Mouse (Mus musculus) hindbrain, embryonic 16.5 days (tissue): Measurements from ENCODE around the gene Nemp1. TPM values are rescaled to one million over a fixed set of nuclear protein-coding genes. Genes with fewer than 3 reads are reported as not detected.

Source experiments
- ATAC-seq: fragments of 200-750 bp; cut with Nextera tagmentation; 2 replicates; pipeline ENCODE4 v1.8.0; 2017; ENCODE audit warnings: moderate TSS enrichment, moderate library complexity
- H3K27ac ChIP-seq: fragments of 300-500 bp; sonication (generic); 2 replicates; pipeline ENCODE4 v1.5.1; 2014; ENCODE audit warnings: low read depth, mild to moderate bottlenecking, control low read depth, low read length, moderate library complexity
- H3K27me3 ChIP-seq: fragments of 300-500 bp; sonication (generic); replicated peaks from 2 replicates; pipeline ENCODE4 v1.6.1; 2014; ENCODE audit warnings: low read length; ENCODE audit not compliant: control insufficient read depth, insufficient read depth
- H3K36me3 ChIP-seq: fragments of 300-500 bp; sonication (generic); 2 replicates; pipeline ENCODE4 v1.6.1; 2014; ENCODE audit warnings: mild to moderate bottlenecking, low read length, moderate library complexity, mixed read lengths; ENCODE audit not compliant: control insufficient read depth, insufficient read depth
- H3K4me1 ChIP-seq: fragments of 300-500 bp; sonication (generic); 2 replicates; pipeline ENCODE4 v1.6.1; 2014; ENCODE audit warnings: low read depth, low read length; ENCODE audit not compliant: control insufficient read depth, insufficient read depth
- H3K4me2 ChIP-seq: fragments of 300-500 bp; sonication (generic); 2 replicates; pipeline ENCODE4 v1.6.1; 2014; ENCODE audit warnings: mild to moderate bottlenecking, low read length, control low read depth, moderate library complexity
- H3K4me3 ChIP-seq: fragments of 300-500 bp; sonication (generic); 2 replicates; pipeline ENCODE4 v1.5.1; 2014; ENCODE audit warnings: mild to moderate bottlenecking, low read length, control low read depth, moderate library complexity
- H3K9ac ChIP-seq: fragments of 300-500 bp; sonication (generic); 2 replicates; pipeline ENCODE4 v1.6.1; 2014; ENCODE audit warnings: low read depth, mild to moderate bottlenecking, control low read depth, low read length, moderate library complexity
- H3K9me3 ChIP-seq: fragments of 300-500 bp; sonication (generic); 2 replicates; pipeline ENCODE4 v1.6.1; 2014; ENCODE audit warnings: mild to moderate bottlenecking, low read length, moderate library complexity; ENCODE audit not compliant: control insufficient read depth
- WGBS: fragments of 180-500 bp; shearing (Covaris S2); extraction: QIAGEN DNeasy Blood & Tissue Kit; methylation state at CpG from one replicate; pipeline ENCODE4 v1.1.7; 2014; 5-methylcytosine and 5-hydroxymethylcytosine counted together
- polyA plus RNA-seq: library from polyadenylated mRNA; unstranded; fragments of >200 nt; fragmentation: Nextera tagmentation; extraction: Ambion mirVana; gene quantifications from 2 replicates; pipeline ENCODE4 v1.2.1, GENCODE M21; 2015

Gene Nemp1
- polyA plus RNA-seq, 1 experiment from 2014 or later, result 3.9 TPM

DNA sequence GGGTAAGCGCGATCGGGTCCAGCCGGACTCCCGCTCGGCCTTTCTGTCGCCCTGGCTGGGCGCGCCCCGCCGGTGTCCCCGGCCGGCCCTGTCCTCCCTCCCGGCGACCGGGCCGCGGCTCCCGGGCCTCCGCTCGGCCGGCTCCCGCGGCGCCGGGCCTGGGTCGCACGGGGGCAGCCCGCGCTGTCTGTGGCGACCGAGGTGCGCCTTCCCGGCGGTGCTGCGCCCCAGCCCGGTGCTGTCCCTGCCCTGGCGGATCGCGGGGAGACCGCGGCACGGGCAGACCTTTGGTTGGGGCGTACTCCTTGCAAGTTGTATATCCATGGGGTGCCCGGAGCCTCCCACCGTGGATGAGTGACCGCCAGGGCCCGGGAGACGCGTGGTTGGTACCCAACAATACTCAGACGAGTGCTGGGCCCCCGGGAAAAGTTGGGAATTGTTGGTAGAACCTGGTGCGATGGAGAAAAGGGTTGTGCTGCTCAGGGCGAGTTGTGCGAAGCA is 73.0 kb downstream of the Nemp1 start:
- no peaks in the 10 kb centered on the region for H3K9me3 ChIP-seq
- peak; percentile 81 for ATAC-seq
- H3K4me2 ChIP-seq, result peak overlapping the region; percentile 67
- H3K9ac ChIP-seq, result peak overlapping the region; percentile 98
- peak overlapping the region; percentile 92 for H3K4me3 ChIP-seq
- H3K4me1 ChIP-seq, result peaks cover 10% of the 10 kb centered on the region
- peak overlapping the region; percentile 81 for H3K27ac ChIP-seq
- peaks cover 30% of the 10 kb centered on the region for H3K36me3 ChIP-seq
- H3K27me3 ChIP-seq, result no peaks in the 10 kb centered on the region
- 0% methylated on average over 24 of the region's 55 CpGs for WGBS

DNA sequence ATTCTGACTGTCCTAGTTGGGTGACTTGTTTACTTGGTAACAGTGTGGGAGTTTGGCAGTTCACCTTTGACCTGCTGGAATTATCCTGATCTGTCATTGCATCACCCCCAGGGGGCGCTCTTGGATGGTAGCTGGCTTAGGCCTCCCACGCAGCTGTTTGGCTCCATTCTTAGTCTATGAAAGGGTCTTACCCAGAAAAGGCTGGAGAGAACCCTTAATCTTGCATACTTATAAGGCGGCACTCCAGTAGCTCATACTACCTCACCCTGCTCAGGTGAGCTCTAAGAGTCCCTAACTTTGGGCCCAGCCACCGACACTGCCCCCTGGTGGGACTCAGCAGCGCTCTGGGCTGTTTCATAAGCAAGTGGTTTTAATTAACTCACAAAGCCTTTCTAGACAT is 78.0 kb downstream of the Nemp1 start:
- 72% methylated on average over 5 of the region's 5 CpGs for WGBS
- no peak for ATAC-seq
- H3K9ac ChIP-seq, result no peak overlapping the region
- no peaks in the 10 kb centered on the region for H3K27me3 ChIP-seq
- peaks cover 10% of the 10 kb centered on the region for H3K4me1 ChIP-seq
- H3K4me3 ChIP-seq, result no peak overlapping the region
- H3K36me3 ChIP-seq, result peaks cover 37% of the 10 kb centered on the region
- no peak overlapping the region for H3K4me2 ChIP-seq
- no peak overlapping the region for H3K27ac ChIP-seq
- no peaks in the 10 kb centered on the region for H3K9me3 ChIP-seq

DNA sequence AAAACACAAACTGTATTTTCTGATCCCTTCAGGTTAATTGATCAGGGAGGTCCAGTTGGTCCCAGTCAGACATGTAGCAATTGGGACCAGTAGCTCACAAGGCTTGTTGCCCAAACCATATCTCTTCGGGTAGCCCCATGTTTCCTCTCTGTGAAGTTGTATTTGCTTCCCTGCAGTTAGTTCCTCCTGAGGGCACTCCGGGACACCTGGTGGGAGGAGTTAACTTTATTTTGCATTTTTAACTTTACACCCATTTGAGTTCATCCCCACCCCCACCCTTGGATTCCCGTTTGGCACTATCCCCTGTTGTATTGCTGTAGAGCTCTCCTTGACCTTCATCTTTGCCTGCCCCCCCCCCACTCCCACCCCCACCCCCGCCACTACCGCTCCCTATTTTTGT is 79.2 kb downstream of the Nemp1 start:
- Histone ChIP-seq H3K9ac (no peak overlapping the region), H3K9me3 (no peaks in the 10 kb centered on the region), H3K27ac (no peak overlapping the region), H3K27me3 (no peaks in the 10 kb centered on the region), H3K4me3 (no peak overlapping the region), H3K36me3 (peaks cover 37% of the 10 kb centered on the region), H3K4me2 (no peak overlapping the region), H3K4me1 (peaks cover 4% of the 10 kb centered on the region)
- 72% methylated on average over 5 of the region's 5 CpGs for WGBS
- ATAC-seq, result no peak

DNA sequence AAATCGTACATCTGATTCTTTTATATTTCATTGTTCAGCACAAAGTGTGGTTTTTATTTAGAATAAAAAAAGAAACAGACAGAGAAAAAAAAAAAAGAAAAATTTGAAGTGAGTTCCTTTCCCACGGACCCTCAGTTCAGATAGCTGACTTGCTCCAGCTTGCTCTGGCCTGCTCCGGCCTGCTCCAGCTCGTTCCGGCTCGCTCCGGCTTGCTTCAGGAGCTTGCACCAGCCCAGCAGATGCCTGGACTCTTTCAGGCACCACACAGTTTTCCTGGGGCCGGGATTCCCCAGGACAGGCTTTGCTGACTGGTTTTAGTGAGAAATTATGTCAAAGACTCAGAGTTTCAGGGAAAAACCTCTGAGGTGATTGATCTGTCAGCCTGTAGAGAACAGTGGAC is 80.6 kb downstream of the Nemp1 start:
- H3K9me3 ChIP-seq, result no peaks in the 10 kb centered on the region
- H3K9ac ChIP-seq, result no peak overlapping the region
- H3K27me3 ChIP-seq, result no peaks in the 10 kb centered on the region
- no peak overlapping the region for H3K4me3 ChIP-seq
- H3K36me3 ChIP-seq, result peaks cover 30% of the 10 kb centered on the region
- H3K27ac ChIP-seq, result no peak overlapping the region
- H3K4me2 ChIP-seq, result no peak overlapping the region
- peaks cover 2% of the 10 kb centered on the region; the same call in 1 of the 2 replicates for H3K4me1 ChIP-seq
- 95% methylated on average over 8 of the region's 8 CpGs for WGBS
- no peak for ATAC-seq

DNA sequence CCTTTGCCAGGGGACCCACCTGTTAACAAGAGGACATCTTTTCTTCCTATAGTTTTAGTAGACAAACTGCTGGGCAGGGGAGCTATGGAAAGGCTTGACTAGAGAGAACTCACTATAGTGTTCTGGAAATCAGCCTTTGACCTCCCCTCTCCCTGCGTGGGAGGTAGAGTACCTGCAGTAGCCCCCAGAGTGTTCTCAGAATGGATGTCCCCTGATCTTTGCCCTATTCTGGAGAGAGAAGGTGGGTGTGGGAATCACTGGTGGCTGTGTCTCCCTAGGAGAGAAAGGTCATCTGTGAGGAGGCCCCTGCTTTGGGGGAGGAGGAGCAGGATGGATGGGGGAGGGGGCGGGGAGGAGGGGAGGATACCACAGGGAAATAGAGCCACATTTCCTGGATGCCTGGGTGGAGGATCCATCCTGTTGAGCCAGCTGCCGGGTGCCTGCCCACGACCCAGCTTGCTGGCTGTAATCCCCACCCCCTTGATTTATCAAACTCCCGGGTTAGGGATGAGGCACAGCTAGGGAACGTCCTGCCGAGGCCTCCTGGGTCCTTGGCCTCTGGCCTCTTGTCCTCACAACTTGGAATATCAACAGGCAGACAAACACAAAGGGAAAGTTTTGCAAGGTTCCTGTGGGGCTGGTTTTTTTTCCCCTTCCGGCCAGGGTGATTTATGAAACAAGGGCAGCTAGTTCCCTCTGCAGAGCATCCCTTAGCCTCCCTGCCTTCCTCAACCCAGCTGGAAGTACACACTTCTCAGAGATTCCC is 82.3 kb downstream of the Nemp1 start:
- Histone ChIP-seq H3K9me3 (no peaks in the 10 kb centered on the region), H3K9ac (no peak overlapping the region), H3K36me3 (peaks cover 13% of the 10 kb centered on the region), H3K4me3 (no peak overlapping the region), H3K4me1 (peaks cover 2% of the 10 kb centered on the region; the same call in 1 of the 2 replicates), H3K4me2 (peak overlapping the region; percentile 49), H3K27me3 (no peaks in the 10 kb centered on the region), H3K27ac (no peak overlapping the region)
- ATAC-seq, result no peak
- WGBS, result 8% methylated on average over 8 of the region's 8 CpGs

DNA sequence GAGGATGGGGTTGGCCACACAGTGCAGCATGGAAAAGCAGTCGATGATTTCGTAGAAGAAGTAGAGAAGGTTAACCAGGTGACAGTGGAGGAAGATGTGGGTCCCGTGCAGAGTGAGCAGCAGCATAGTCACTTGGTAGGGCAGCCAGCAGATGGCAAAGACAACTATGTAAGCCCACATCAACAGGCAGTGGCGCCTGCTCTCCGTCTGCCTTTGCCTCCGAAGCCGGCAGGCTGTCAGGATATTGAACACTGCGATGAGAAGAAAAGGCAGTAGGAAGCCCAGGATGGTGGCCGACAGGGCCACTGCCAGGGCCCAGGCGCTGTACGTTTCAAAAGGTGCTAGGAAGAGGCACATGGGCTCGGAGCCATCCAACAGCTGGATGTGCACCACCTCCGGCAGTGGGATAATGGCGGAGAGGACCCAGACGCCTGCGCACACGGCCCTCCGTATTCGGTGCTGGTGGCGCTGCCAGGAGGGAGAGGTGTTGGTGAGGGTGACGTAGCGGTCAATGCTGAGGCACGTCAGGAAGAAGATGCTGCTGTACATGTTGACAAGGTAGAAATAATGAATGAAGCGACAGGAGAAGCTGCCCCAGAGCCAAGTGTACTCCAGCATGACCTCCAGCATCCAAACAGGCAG is 83.6 kb downstream of the Nemp1 start:
- Histone ChIP-seq H3K9me3 (no peaks in the 10 kb centered on the region), H3K4me3 (peak overlapping the region; percentile 29), H3K27ac (peak overlapping the region; percentile 17; the same call in 1 of the 2 replicates), H3K27me3 (no peaks in the 10 kb centered on the region), H3K9ac (peak overlapping the region; percentile 24), H3K36me3 (peaks cover 6% of the 10 kb centered on the region), H3K4me2 (peak overlapping the region; percentile 49), H3K4me1 (peaks cover 2% of the 10 kb centered on the region; the same call in 1 of the 2 replicates)
- no peak for ATAC-seq
- 52% methylated on average over 24 of the region's 24 CpGs for WGBS

Other genes with a start within 250 kb of the Nemp1 start
- gene Stac3, start 165.2 kb upstream of the Nemp1 start, polyA plus RNA-seq, result 2.0 and 3.3 TPM in 2 replicates
- 23.2 and 29.5 TPM in 2 replicates for gene Ndufa4l2, start 151.9 kb upstream of the Nemp1 start, polyA plus RNA-seq
- gene Shmt2, start 144.5 kb upstream of the Nemp1 start, polyA plus RNA-seq, result 52.8 and 59.3 TPM in 2 replicates
- 129 and 136 TPM in 2 replicates for gene Nxph4, start 132.3 kb upstream of the Nemp1 start, polyA plus RNA-seq
- 109 and 125 TPM in 2 replicates for gene Lrp1, start 45.8 kb upstream of the Nemp1 start, polyA plus RNA-seq
- gene Stat6, start 23.9 kb upstream of the Nemp1 start, polyA plus RNA-seq, result 6.0 and 8.0 TPM in 2 replicates
- gene Nab2, start 1.7 kb downstream of the Nemp1 start, polyA plus RNA-seq, result 2.2 and 3.2 TPM in 2 replicates
- 0.52 and 0.73 TPM in 2 replicates for gene Myo1a, start 38.3 kb downstream of the Nemp1 start, polyA plus RNA-seq
- gene Tac2, start 57.6 kb downstream of the Nemp1 start, polyA plus RNA-seq, result 0.74 and 2.5 TPM in 2 replicates
- gene Zbtb39, start 72.6 kb downstream of the Nemp1 start, polyA plus RNA-seq, result 2.4 TPM in 2 replicates
- 1.9 and 2.0 TPM in 2 replicates for gene Gpr182, start 84.8 kb downstream of the Nemp1 start, polyA plus RNA-seq
- gene Rdh1, start 92.8 kb downstream of the Nemp1 start, polyA plus RNA-seq, result 0.04 TPM in 1 of 2 replicates, not detected in the other
- gene Rdh16f1, start 92.9 kb downstream of the Nemp1 start, polyA plus RNA-seq, result not detected in 2 replicates
- 0.20 and 0.21 TPM in 2 replicates for gene Rdh9, start 109.5 kb downstream of the Nemp1 start, polyA plus RNA-seq
- not detected in 2 replicates for gene Rdh16, start 134.3 kb downstream of the Nemp1 start, polyA plus RNA-seq
- not detected in 2 replicates for gene Rdh19, start 183.0 kb downstream of the Nemp1 start, polyA plus RNA-seq
- not detected in 2 replicates for gene Rdh16f2, start 199.6 kb downstream of the Nemp1 start, polyA plus RNA-seq
- gene Rdh7, start 221.9 kb downstream of the Nemp1 start, polyA plus RNA-seq, result not detected in 2 replicates
- gene Sdr9c7, start 231.6 kb downstream of the Nemp1 start, polyA plus RNA-seq, result not detected in 2 replicates